Mouse (Mus musculus): ENCODE data around the gene B3gnt6. TPM values are rescaled to one million over a fixed set of nuclear protein-coding genes. Genes with fewer than 3 reads are reported as not detected.
"Not testable (repeated sequence)": the region's sequence is repeated elsewhere in the genome, so short reads cannot be mapped to it uniquely, and the experiment has no call there.

The B3gnt6 gene
- total RNA-seq (2021) = not detected
- long read RNA-seq, experiment 1 = 0 reads
- long read RNA-seq, experiment 2 = 0 reads

- DNase-seq = no peak
These were observed at the start of gene B3gnt6 for GRCm38 (mm10) chr7:98199381-98199780. Gene B3gnt6 (minus strand): TSS chr7:98199481.

- DNase-seq = peak; percentile 14 to 26
These were observed 37.5 kb upstream of the B3gnt6 start for GRCm38 (mm10) chr7:98236686-98237359.

GRCm38 (mm10) chr7:98223796-98224195, 24.5 kb upstream of the B3gnt6 start:
- no peak for DNase-seq

GRCm38 (mm10) chr7:98216713-98217112, 17.4 kb upstream of the B3gnt6 start:
- peak; percentile 12 to 18 for DNase-seq

DNA sequence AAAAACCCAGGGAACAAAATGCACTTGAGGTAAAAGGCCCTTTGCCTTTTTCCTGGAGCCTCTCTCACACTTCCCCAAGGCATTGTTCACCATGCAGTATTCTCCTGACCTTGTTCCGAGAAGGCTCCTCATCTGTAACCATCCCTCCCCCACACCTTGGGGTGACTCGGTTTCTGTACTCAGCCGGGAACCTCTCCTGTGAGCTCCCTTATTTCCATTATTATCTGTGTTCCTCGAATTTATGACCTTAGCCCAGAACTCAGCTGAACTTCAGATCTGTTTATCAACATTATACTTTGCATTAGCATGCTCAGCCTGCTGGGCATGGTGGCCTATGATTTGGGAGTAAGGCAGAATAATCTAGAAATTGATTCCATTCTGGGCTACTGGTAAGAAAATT, 3.7 kb upstream of the B3gnt6 start:
- DNase-seq = no peak

DNA sequence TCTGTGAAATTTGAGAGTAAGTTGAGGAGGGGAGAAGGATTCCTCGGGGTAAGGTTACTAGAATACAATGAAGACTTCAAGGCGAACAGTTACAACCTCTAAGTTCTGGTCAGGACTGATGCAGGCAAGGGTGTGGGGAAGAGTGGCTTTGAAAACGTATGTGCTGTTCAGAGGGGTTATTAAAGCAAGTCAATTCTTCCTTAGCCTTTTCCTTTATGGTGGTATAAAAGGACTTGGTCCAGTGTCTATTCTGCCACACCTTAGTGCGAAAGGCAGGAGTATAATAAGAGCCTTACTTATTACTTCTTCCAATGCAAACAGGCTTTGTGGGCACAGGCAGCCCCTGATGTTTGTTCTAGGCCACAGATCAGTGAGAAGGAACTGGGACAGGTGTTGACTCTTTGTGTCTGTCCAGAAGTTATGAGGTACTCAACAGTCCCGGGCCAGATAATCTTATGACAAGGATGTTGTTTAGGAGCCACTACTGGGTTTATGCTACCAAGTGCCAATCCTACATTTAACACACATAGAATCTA, 2.3 kb upstream of the B3gnt6 start:
- no peak for DNase-seq

GRCm38 (mm10) chr7:98200396-98200795, 1.1 kb upstream of the B3gnt6 start:
- no peak for DNase-seq

DNA sequence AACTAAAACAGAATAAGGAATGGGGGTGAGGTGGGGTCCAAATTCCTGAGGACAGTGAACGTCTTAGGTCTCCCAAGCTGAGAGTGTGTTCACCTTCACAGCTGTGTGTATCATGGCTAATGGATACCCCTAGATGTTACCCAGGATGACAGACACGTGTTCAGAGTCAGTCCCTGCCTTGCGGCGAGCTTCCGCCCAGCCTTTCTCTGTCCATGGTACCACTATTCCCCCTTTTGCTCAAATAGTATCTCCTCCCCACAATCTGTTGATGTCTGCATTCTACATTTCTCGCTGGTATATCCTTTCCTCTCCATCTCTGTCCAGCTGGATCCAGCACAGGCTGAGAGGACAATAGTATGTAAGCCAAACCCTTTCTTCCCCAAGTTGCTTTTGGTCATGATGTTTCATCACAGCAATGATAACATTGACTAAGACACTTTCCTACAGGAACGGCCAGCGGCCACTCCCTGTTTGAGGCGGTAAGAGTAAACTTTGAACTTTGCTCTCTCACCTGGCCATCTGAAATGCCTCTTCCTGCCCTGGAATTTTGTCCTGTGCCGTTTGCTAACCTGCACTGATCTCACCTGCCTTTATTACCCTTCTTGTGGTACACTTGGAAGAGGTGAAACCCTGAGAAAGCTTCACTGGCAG, 4.0 kb downstream of the B3gnt6 start:
- DNase-seq = no peak

DNA sequence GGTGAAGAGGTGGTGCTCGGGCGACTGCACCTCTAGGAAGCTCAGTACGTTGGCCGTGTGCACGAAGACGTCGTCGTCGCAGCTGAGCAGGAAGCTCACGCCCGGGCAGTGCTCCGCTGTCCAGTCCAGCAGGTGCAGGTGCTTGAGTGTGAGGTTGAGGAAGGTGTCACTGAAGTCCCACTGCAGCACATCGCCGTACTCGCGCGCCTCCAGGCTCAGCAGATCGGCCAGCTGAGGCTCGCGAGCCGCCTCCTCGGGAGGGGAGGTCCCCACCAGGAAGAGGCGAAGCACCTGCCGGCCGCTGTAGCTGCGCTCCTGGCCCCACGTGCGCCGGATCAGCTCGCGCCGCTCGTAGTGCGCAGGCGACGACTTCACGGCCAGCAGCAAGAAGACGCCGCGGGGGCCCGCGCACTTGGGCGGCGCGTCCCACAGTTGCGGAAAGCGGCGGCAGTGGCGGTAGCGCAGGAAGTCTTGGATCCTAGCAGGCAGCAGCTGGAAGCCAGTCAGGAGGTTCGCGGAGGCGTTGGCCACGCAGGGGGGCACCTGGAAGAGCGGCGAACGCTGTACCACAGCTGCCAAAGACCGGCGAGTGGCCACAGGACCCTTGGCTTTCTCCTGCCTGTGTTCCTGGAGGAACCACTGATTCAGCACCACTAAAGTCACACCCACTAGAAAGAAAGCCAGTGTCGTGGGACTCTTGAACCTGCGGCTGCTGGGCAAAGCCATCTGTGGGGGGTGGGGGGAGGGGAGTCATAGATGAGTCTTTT, 5.1 kb downstream of the B3gnt6 start:
- no peak for DNase-seq

GRCm38 (mm10) chr7:98193515-98194025, 5.7 kb downstream of the B3gnt6 start:
- peak in 1 of 2 experiments; percentile 52 for DNase-seq

- DNase-seq = no peak
These were observed 7.6 kb downstream of the B3gnt6 start for GRCm38 (mm10) chr7:98191571-98192250.

DNA sequence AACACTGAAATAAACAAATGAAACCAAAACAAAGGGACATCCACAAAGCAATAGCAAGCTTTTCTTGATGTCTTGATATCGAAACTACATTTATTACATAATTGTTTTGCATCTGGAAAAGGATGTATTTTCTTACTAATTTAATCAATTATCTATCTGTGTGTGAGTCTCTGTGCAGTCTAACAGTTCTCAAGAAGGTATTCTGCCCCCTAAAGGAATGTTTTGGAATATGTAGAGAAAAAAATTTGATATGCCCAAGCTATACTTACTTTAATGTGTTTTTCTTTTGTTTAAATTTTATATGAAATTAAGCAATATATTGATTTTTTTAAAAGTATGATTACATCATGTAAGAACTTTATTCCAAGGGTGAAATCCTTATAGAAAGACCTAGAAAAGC, 8.7 kb downstream of the B3gnt6 start:
- no peak for DNase-seq

- DNase-seq = no peak
These were observed 9.5 kb downstream of the B3gnt6 start for GRCm38 (mm10) chr7:98189745-98190144.

DNA sequence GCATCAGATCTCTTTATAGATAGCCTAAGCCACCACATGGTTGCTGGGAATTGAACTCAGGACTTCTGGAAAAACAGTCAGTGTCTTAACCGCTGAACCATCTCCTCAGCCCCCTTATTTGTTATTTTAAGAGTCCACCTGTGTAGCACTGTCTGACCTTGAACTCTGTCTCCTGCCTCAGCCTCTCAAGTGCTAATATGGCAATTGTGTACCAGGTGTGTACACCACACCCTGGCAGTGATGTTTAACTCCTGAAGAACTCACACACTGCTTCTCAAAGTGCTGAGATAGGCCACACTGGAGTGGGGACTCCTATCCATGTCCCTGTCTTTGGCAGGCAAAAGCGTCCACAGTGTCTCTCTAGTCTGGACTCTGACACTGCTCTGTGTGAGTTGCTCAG, 10.6 kb downstream of the B3gnt6 start:
- no peak for DNase-seq

- no peak for DNase-seq
These were observed 11.0 kb downstream of the B3gnt6 start for GRCm38 (mm10) chr7:98188238-98188637.

- not testable (repeated sequence) for DNase-seq
These were observed 11.9 kb downstream of the B3gnt6 start for GRCm38 (mm10) chr7:98187332-98187731.

GRCm38 (mm10) chr7:98186637-98187036, 12.6 kb downstream of the B3gnt6 start:
- no peak for DNase-seq

DNA sequence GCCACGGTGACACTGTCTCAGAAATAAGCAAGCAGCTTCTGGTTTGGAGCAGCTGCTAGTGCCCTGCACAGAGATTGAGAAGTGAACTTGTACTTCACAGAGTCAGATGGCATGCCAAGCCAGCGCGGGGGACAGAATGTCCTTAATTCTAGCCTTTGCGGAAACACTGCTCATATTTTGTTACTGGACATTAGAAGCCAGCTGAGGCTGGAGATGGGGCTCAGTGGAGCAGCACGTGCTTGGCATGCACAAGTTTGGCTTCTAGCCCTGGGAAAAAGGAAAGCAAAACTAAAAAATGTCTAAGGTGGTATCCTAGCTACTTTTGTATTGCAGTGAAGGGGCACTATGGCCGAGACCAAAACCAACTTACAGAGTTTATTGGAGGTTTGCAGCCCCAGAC, 14.0 kb downstream of the B3gnt6 start:
- DNase-seq = peak in 1 of 2 experiments; percentile 40

DNA sequence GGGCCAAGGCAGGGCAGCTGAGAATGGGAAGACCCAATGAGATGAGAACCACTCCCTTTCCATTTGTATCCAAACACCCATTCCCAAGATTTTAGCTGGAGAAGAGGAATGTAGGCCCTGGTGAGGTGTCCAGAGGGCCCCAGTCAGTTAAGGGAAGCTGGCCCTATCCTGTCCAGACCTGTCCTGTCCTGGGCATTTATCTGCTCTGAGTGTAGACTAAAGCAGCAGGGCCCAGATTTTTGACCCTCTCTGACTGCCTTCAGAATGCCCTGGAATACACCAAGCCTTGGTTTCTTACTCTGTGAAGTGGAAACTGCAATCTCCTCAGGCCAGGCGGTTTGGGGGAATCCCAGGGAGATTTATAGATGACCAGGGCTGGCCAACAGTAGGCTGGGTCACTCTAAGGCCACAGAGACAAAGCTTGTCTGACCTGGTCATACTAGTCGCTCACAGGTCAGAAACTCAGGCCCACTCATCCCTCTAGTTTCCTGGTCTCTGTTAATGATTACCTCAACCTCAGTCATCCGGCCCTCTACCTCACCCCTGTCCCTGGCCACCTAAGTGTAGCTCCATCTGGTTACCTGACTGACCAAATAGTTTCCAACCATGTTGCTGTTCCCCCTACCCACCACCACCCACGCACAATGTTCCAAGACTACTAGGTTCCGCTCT, 20.6 kb downstream of the B3gnt6 start:
- no peak for DNase-seq

- DNase-seq = peak; percentile 82
These were observed 21.2 kb downstream of the B3gnt6 start, which contains the start of gene Capn5 for GRCm38 (mm10) chr7:98177929-98178559. Gene Capn5 (minus strand): TSS chr7:98178274.

DNA sequence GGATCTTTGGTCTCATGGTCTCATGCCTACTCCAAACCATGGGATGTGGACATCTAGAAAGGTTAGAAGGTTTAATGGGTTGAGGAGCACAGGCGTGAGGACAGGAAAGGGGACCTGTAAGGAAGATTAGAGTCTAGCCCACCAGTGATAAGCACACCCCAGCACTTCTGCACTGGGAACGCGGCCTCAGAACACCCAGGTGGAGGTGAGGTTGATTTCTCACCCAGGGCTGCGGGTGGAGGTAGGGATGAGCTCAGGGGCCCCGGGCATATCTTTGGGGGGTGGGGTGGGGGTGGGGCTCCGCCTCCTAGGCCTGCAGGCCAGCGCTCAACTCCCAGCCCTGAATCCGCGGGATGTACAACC, 21.7 kb downstream of the B3gnt6 start:
- no peak for DNase-seq

Measured in heart, adult 18-20 months (tissue).